Mouse (Mus musculus): Measurements from ENCODE around the gene Cfap97d1.

GRCm38 (mm10) chr11:101982981-101983411, 1.1 kb upstream of the Cfap97d1 start:
- no peak for TF ChIP-seq CTCF (IDR thresholded peaks at IDR 0.05; ENCODE audit: low read depth)
- TF ChIP-seq EP300 (IDR thresholded peaks at IDR 0.05; ENCODE audit: low read depth), result no peak
